Mouse (Mus musculus) NIH3T3 (cell line): ENCODE measurements around the gene Phldb1.
"Not testable (repeated sequence)": the region's sequence is repeated elsewhere in the genome, so short reads cannot be mapped to it uniquely, and the experiment has no call there.

Source experiments
- DNase-seq: peaks from one replicate; pipeline ENCODE4 v3.0.0-alpha.2; 2012; ENCODE audit warnings: low read depth

Phldb1 gene

GRCm38 (mm10) chr9:44653896-44654295, 81.1 kb downstream of the Phldb1 start:
- DNase-seq: no peak

DNA sequence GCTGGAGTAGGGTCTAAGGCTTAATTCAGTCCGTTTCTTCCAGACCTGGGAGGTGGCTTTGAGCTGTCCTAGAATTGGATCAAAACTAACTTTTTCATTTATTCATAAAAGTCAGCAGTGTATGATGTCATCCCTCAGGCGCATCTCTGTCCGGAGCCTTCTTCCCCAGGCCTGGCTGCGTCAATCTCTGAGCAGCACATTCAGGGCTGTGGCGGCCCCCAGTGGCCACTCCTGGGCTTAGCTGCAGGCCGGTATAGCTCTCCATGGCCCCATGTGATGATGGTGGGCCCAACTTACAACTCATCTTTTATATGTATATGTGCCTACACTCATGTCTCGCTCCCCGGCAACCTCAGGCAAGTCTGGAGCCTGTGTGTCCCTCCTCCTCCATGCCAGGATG, 83.0 kb downstream of the Phldb1 start:
- peak; percentile 85 for DNase-seq

GRCm38 (mm10) chr9:44648881-44649281, 86.1 kb downstream of the Phldb1 start:
- peak; percentile 8 for DNase-seq

DNA sequence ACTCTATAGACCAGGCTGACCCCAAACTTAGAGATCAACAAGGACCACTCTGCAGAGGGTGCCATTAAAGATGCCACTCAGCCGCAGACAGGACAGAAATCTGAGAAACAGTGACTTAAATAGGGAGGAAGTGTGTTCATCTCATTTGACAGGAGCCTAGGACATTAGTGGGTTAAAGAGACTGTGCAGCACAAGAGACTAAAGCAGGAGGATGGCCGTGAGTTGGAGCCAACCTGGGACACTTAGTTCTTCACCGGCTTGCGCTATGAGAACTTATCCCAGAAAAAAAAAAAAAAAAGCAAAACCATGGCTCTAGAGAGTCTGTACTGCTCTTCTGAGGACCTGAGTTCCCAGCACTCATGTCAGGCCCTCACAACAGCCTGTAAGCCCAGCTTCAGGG, 87.3 kb downstream of the Phldb1 start:
- no peak for DNase-seq

- no peak for DNase-seq
These were observed 88.0 kb downstream of the Phldb1 start for GRCm38 (mm10) chr9:44647026-44647425.

DNA sequence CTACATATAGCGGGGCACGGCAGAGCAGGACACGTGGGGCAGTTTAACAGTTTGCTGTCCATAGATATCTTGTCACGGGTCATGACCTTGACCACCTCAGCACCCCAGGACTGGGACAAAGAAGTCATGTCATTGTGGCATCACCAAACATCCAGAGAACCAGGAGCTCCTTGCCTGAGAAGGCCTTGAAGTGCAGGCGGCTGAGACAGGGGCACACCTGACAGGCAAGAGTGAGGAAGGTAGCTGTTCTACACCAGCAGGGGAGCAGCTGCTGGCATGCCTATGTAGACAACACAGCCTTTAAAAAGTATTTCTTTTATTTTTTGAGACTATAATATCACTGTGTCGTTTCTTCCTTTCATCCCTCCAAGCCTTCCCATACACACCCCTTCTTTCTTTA, 88.6 kb downstream of the Phldb1 start:
- no peak for DNase-seq

- DNase-seq: no peak
These were observed 89.1 kb downstream of the Phldb1 start for GRCm38 (mm10) chr9:44645924-44646323.

DNA sequence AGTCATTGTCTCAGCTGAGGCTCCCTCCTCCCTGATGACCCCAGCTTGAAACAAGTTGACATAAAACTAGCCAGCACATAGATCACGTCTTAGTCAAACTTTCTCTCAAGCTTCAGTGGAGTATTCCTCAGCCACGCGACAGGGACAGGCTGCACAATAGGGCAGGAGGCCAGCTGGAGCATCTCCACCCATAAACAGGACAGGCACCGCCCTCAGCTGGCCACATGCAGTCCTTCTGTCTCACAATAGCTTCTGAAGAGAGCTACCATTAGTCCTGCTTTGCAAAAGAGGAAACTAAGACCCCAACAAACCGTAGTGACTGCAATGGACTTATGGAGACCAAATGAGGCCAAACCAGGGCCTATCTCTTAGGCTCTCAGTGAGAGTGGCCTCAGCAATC, 89.5 kb downstream of the Phldb1 start:
- DNase-seq: no peak

- no peak for DNase-seq
These were observed 90.8 kb downstream of the Phldb1 start for GRCm38 (mm10) chr9:44644186-44644585.

GRCm38 (mm10) chr9:44643103-44643502, 91.9 kb downstream of the Phldb1 start:
- DNase-seq: no peak

- DNase-seq: no peak
These were observed 93.4 kb downstream of the Phldb1 start for GRCm38 (mm10) chr9:44641616-44642015.

- DNase-seq: no peak
These were observed 94.2 kb downstream of the Phldb1 start for GRCm38 (mm10) chr9:44640646-44641357.

GRCm38 (mm10) chr9:44640028-44640427, 95.0 kb downstream of the Phldb1 start:
- not testable (repeated sequence) for DNase-seq

DNA sequence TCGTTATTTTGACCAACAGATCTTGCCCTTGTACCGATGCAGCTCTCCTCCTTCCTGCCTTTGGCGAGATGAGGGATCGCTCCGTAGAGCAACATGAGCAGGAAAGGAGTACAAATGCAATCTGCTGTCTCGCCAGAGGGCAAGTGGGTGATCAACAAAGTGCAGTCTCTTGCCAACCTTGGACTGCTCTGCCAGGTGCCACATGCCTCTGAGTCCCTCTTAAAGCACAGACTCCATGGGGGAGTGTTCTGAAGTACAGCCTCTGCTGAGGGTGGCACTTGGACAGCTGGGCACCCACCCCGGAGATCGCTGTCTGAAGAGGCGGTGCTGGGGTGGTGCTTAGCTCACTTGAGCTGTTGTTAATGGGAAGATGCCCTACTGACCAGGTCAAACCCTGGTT, 96.3 kb downstream of the Phldb1 start:
- not testable (repeated sequence) for DNase-seq

GRCm38 (mm10) chr9:44637551-44638169, 97.3 kb downstream of the Phldb1 start:
- peak; percentile 59 for DNase-seq
